Mouse (Mus musculus) c-Kit-negative CD71-positive TER-119-positive erythroid progenitor cells, embryonic 14.5 days (primary cell): ENCODE data around the gene Vps26c.

Experiments
- DNase-seq: peaks from one replicate; pipeline ENCODE4 v3.0.0-alpha.2; 2013; ENCODE audit warnings: low read depth, low spot score

Vps26c gene

GRCm38 (mm10) chr16:94526344-94527151 is at the start of gene Vps26c:
Vps26c (minus strand) TSS chr16:94526830.
- DNase-seq, result peak; percentile 92

GRCm38 (mm10) chr16:94575757-94576156 is 49.1 kb upstream of the Vps26c start:
- DNase-seq, result no peak

GRCm38 (mm10) chr16:94574718-94575094 is 48.1 kb upstream of the Vps26c start:
- DNase-seq, result no peak

GRCm38 (mm10) chr16:94574025-94574717 is 47.5 kb upstream of the Vps26c start:
- DNase-seq, result no peak

GRCm38 (mm10) chr16:94572422-94572821 is 45.8 kb upstream of the Vps26c start:
- no peak for DNase-seq

- DNase-seq, result peak; percentile 49
Observed at GRCm38 (mm10) chr16:94571111-94571993, 44.7 kb upstream of the Vps26c start.

GRCm38 (mm10) chr16:94570361-94571041 is 43.9 kb upstream of the Vps26c start:
- peak; percentile 46 for DNase-seq

- peak; percentile 98 for DNase-seq
Observed at GRCm38 (mm10) chr16:94569229-94570176, 42.9 kb upstream of the Vps26c start, which contains the start of gene Dyrk1a. Dyrk1a (plus strand) TSS chr16:94570010.

GRCm38 (mm10) chr16:94568335-94569228 is 42.0 kb upstream of the Vps26c start:
- peak; percentile 71 for DNase-seq

GRCm38 (mm10) chr16:94567751-94568150 is 41.1 kb upstream of the Vps26c start:
- no peak for DNase-seq

- no peak for DNase-seq
Observed at GRCm38 (mm10) chr16:94566834-94567585, 40.4 kb upstream of the Vps26c start.

GRCm38 (mm10) chr16:94566124-94566523 is 39.5 kb upstream of the Vps26c start:
- DNase-seq, result no peak

GRCm38 (mm10) chr16:94560618-94561017 is 34.0 kb upstream of the Vps26c start:
- DNase-seq, result no peak

GRCm38 (mm10) chr16:94559782-94560181 is 33.2 kb upstream of the Vps26c start:
- no peak for DNase-seq

GRCm38 (mm10) chr16:94559282-94559681 is 32.7 kb upstream of the Vps26c start:
- DNase-seq, result no peak

GRCm38 (mm10) chr16:94556228-94556627 is 29.6 kb upstream of the Vps26c start:
- no peak for DNase-seq

- DNase-seq, result no peak
Observed at GRCm38 (mm10) chr16:94555346-94555745, 28.7 kb upstream of the Vps26c start.

GRCm38 (mm10) chr16:94551934-94552333 is 25.3 kb upstream of the Vps26c start:
- no peak for DNase-seq
